Mouse (Mus musculus): ENCODE measurements around the gene Ttll8. TPM values are rescaled to one million over a fixed set of nuclear protein-coding genes. Genes with fewer than 3 reads are reported as not detected.

Gene Ttll8
- polyA plus RNA-seq, 1 experiment: not detected

DNA sequence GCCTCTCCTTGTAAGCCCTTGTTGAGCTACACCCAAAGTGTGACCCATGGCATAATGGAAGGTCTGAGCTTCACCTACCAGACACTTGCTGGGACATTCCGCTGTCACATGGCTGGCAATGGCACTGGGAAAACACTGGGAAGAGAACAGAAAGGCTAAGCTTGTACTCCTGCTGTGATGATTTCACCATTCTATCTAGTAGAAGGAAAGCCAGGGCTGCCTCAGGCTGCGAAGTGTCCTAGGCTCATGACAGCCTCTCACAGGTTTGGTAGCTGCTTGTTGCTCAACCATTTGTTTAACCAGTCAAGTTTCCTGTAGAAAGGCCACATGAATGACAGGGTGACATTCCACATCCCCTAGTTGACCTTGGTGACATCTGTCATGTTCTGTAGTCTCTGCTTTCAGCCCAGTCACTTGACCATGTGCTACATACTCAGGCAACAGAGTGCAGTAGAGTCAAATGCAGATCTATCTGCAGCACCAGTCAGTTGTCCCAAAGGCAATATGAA is 9.9 kb upstream of the Ttll8 start:
- Histone ChIP-seq H3K4me1 (ENCODE audit: control insufficient read depth, insufficient read depth, low read length) (no peaks in the 10 kb centered on the region), H3K27ac (ENCODE audit: insufficient read depth, low read depth, low read length) (no peak overlapping the region), H3K4me3 (ENCODE audit: insufficient read depth, low read length) (no peak overlapping the region)
- no peak for TF ChIP-seq CTCF (IDR thresholded peaks at IDR 0.05; ENCODE audit: low read depth, low read length)
- no peak for TF ChIP-seq POLR2A (IDR thresholded peaks at IDR 0.05; ENCODE audit: borderline replicate concordance, low read depth, low read length)

DNA sequence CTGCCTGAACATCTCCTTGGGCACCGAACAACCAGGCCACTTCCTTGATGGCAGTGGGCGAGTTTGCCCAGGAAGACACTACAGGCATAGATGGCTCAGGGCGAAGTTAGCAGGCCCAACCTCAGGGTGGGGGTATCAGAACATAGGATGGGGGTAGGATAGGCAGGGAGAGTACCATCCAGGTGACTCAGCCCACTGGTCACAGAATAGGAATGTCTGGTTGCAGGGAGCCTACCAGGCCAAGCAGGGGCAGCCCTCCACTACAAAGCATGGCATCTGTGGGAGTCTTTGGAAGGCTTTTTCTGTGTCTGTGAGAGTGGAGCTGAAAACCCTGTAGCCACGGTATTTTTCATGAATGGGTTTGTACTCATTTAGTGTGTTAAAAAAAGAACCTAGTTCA is 3.3 kb upstream of the Ttll8 start:
- peaks cover 5% of the 10 kb centered on the region for H3K4me1 ChIP-seq (ENCODE audit: control insufficient read depth, insufficient read depth, low read length)
- no peak overlapping the region for H3K27ac ChIP-seq (ENCODE audit: insufficient read depth, low read depth, low read length)
- H3K4me3 ChIP-seq (ENCODE audit: insufficient read depth, low read length): no peak overlapping the region
- TF ChIP-seq CTCF (IDR thresholded peaks at IDR 0.05; ENCODE audit: low read depth, low read length) (no peak), POLR2A (IDR thresholded peaks at IDR 0.05; ENCODE audit: borderline replicate concordance, low read depth, low read length) (no peak)

- Histone ChIP-seq H3K27ac (ENCODE audit: insufficient read depth, low read depth, low read length) (no peak overlapping the region), H3K4me3 (ENCODE audit: insufficient read depth, low read length) (no peak overlapping the region), H3K4me1 (ENCODE audit: control insufficient read depth, insufficient read depth, low read length) (peaks cover 5% of the 10 kb centered on the region)
- TF ChIP-seq CTCF (IDR thresholded peaks at IDR 0.05; ENCODE audit: low read depth, low read length): no peak
- no peak for TF ChIP-seq POLR2A (IDR thresholded peaks at IDR 0.05; ENCODE audit: borderline replicate concordance, low read depth, low read length)
Observed at GRCm38 (mm10) chr15:88955342-88955741, 1.1 kb upstream of the Ttll8 start.

GRCm38 (mm10) chr15:88951246-88951645 is 3.0 kb downstream of the Ttll8 start:
- Histone ChIP-seq H3K4me3 (ENCODE audit: insufficient read depth, low read length) (no peak overlapping the region), H3K4me1 (ENCODE audit: control insufficient read depth, insufficient read depth, low read length) (peaks cover 5% of the 10 kb centered on the region), H3K27ac (ENCODE audit: insufficient read depth, low read depth, low read length) (no peak overlapping the region)
- TF ChIP-seq CTCF (IDR thresholded peaks at IDR 0.05; ENCODE audit: low read depth, low read length): no peak
- TF ChIP-seq POLR2A (IDR thresholded peaks at IDR 0.05; ENCODE audit: borderline replicate concordance, low read depth, low read length): no peak

GRCm38 (mm10) chr15:88946851-88947250 is 7.4 kb downstream of the Ttll8 start:
- no peak overlapping the region for H3K4me3 ChIP-seq (ENCODE audit: insufficient read depth, low read length)
- H3K27ac ChIP-seq (ENCODE audit: insufficient read depth, low read depth, low read length): no peak overlapping the region
- no peak for TF ChIP-seq CTCF (IDR thresholded peaks at IDR 0.05; ENCODE audit: low read depth, low read length)
- TF ChIP-seq POLR2A (IDR thresholded peaks at IDR 0.05; ENCODE audit: borderline replicate concordance, low read depth, low read length): no peak
- H3K4me1 ChIP-seq (ENCODE audit: control insufficient read depth, insufficient read depth, low read length): peaks cover 5% of the 10 kb centered on the region

DNA sequence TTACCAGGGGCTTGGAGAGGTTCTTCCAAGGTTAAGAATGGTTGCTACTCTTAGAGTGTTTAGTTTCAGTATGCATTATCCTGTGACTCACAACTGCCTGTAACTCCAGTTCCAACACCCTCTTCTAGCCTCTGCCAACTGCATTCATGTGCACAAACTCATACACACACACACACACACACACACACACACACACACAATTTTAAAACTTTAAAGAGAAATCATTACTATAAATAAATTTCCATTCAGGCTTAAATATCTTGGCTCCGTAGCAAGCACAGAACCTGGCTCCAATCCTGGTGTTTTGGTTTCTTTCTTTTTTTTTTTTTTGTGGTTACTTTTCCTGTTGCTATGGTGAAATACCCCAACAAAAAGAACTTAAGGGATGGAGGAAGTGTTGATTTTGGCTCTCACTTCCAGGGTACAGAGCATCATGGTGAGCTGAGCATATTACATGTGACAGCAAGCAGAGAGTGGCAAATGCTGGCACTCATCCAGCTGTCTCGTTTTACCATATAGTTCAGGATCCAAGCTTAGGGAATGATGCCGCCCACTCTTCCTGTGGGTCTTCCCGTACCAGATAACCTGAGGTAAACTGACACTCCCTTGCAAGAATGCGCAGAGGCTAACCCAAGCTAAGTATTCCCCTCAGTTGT is 10.2 kb downstream of the Ttll8 start:
- no peak overlapping the region for H3K4me3 ChIP-seq (ENCODE audit: insufficient read depth, low read length)
- H3K27ac ChIP-seq (ENCODE audit: insufficient read depth, low read depth, low read length): no peak overlapping the region
- peaks cover 16% of the 10 kb centered on the region for H3K4me1 ChIP-seq (ENCODE audit: control insufficient read depth, insufficient read depth, low read length)
- TF ChIP-seq CTCF (IDR thresholded peaks at IDR 0.05; ENCODE audit: low read depth, low read length) (no peak), POLR2A (IDR thresholded peaks at IDR 0.05; ENCODE audit: borderline replicate concordance, low read depth, low read length) (no peak)

DNA sequence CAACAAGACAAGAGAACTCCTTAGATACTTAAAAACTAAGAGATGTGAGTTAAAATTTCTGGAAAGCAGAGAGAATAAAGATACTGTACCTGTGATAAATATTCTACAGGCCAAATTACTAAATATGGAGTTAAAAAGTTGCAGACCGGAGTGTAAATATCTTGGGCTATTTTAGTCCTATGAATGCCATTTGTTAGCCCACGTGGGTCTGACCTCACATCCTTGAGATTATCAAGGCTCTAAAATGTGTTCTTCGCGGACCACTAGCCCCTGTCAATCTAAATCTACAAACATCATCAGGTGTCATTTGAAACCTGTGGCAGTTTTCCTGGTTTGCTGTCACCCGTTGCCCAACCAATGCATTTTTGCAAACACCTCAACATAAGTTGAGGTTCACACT is 11.4 kb downstream of the Ttll8 start:
- TF ChIP-seq CTCF (IDR thresholded peaks at IDR 0.05; ENCODE audit: low read depth, low read length): no peak
- TF ChIP-seq POLR2A (IDR thresholded peaks at IDR 0.05; ENCODE audit: borderline replicate concordance, low read depth, low read length): no peak
- Histone ChIP-seq H3K4me3 (ENCODE audit: insufficient read depth, low read length) (no peak overlapping the region), H3K4me1 (ENCODE audit: control insufficient read depth, insufficient read depth, low read length) (peaks cover 18% of the 10 kb centered on the region), H3K27ac (ENCODE audit: insufficient read depth, low read depth, low read length) (no peak overlapping the region)

DNA sequence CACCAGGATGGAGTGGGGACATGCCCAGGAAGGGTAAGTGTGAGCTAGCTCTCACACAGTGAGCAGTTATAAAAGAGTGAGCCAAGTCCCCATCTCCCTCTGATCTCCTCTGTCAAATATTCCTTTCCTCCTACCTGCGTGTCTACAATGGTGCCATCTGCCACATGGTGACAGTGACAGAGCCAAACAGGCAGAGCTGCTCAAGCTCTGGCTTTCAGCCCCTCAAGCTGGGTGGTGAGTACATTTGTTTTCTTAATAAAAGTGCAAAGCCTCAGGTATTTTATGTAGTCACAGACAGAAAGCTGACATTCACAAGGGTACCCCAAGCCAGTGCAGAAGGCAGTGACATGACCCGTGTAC is 16.9 kb downstream of the Ttll8 start:
- H3K27ac ChIP-seq (ENCODE audit: insufficient read depth, low read depth, low read length): peak overlapping the region; percentile 38
- H3K4me3 ChIP-seq (ENCODE audit: insufficient read depth, low read length): no peak overlapping the region
- no peak for TF ChIP-seq POLR2A (IDR thresholded peaks at IDR 0.05; ENCODE audit: borderline replicate concordance, low read depth, low read length)
- TF ChIP-seq CTCF (IDR thresholded peaks at IDR 0.05; ENCODE audit: low read depth, low read length): no peak
- H3K4me1 ChIP-seq (ENCODE audit: control insufficient read depth, insufficient read depth, low read length): peaks cover 31% of the 10 kb centered on the region

DNA sequence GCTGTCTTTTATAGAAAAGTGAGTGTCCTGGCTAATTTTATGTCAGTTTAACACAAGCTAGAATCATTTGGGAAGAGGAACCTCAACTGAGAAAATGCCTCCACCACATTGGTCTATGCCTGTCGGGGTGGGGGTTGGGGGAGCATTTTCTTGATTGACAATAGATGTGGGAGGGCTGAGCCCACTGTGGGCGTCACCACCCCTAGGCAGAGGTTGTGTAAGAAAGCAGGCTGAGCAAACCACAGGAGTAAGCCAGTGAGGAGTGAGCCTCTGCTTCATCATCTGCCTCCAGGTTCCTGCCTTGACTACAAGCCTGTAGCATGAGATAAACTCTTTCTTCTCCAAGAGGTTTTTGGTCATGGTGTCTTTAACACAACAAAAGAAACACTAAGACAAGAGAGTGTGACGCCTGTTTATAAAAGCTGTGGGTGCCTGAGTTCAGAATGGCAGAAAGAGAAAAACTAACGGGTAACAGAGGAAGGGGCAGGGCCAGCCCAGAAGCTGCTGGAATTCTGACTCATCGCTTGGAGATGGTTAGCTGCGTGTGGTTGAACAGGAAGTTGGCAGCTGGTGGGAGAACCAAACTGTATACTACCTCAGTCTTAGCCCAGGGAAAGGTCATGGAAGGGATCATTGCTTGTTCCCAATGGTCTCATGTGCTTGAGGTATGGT is 17.5 kb downstream of the Ttll8 start:
- no peak for TF ChIP-seq POLR2A (IDR thresholded peaks at IDR 0.05; ENCODE audit: borderline replicate concordance, low read depth, low read length)
- TF ChIP-seq CTCF (IDR thresholded peaks at IDR 0.05; ENCODE audit: low read depth, low read length): no peak
- Histone ChIP-seq H3K27ac (ENCODE audit: insufficient read depth, low read depth, low read length) (peak overlapping the region; percentile 59), H3K4me1 (ENCODE audit: control insufficient read depth, insufficient read depth, low read length) (peaks cover 31% of the 10 kb centered on the region), H3K4me3 (ENCODE audit: insufficient read depth, low read length) (no peak overlapping the region)

GRCm38 (mm10) chr15:88934141-88934540 is 20.1 kb downstream of the Ttll8 start:
- peaks cover 21% of the 10 kb centered on the region for H3K4me1 ChIP-seq (ENCODE audit: control insufficient read depth, insufficient read depth, low read length)
- no peak overlapping the region for H3K27ac ChIP-seq (ENCODE audit: insufficient read depth, low read depth, low read length)
- H3K4me3 ChIP-seq (ENCODE audit: insufficient read depth, low read length): no peak overlapping the region
- no peak for TF ChIP-seq POLR2A (IDR thresholded peaks at IDR 0.05; ENCODE audit: borderline replicate concordance, low read depth, low read length)
- no peak for TF ChIP-seq CTCF (IDR thresholded peaks at IDR 0.05; ENCODE audit: low read depth, low read length)
